Mouse (Mus musculus): ENCODE results near the gene Lpp.

DNA sequence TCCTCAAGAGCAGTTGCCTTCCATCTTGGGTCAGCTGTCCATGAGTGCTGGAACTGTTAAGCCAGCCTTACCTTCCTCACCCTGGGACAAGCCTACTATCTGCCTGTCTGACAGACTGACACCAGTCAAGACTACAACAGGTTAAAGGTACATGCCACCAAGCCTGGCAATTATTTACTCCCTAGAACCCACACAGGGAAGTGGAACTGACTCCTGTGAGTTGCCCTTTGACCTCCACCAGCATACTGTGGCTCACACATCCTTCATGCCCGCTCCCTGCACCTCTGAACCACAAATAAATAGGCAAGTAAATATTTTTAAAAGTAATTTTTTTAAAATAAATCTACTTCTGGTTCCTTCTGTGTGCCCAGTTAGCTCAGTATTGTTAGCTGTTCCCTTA, 452.8 kb downstream of the Lpp start:
- TF ChIP-seq GATA1 (IDR thresholded peaks at IDR 0.05; ENCODE audit: borderline replicate concordance, low read length) (no peak), FLI1 (IDR thresholded peaks at IDR 0.05; ENCODE audit: low read length) (no peak)

All from megakaryocyte, embryonic 14.5 days (primary cell).